Mouse (Mus musculus): Measurements from ENCODE around the gene Ankrd35.
A peak's percentile ranks its signal among the peaks of the same experiment; 100 is the strongest.
"Not testable (repeated sequence)": the region's sequence is repeated elsewhere in the genome, so short reads cannot be mapped to it uniquely, and the experiment has no call there.

Gene Ankrd35

DNA sequence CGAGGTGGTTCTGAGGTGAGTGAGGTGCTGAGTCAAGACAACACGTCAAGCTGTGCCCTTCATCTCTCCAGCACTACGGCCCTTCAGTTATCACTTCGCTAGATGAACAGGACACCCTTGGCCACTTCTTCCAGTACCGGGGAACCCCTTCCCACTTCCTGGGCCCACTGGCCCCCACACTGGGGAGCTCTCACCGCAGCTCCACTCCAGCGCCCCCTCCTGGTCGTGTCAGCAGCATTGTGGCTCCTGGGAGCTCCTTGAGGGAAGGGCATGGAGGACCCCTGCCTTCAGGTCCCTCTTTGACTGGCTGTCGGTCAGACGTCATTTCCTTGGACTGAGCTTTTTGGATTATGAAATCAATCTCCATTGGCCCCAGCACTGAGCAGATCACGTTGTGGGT is 34.8 kb downstream of the Ankrd35 start:
- no peak for DNase-seq (ENCODE audit: low spot score in 2 of 2)

DNA sequence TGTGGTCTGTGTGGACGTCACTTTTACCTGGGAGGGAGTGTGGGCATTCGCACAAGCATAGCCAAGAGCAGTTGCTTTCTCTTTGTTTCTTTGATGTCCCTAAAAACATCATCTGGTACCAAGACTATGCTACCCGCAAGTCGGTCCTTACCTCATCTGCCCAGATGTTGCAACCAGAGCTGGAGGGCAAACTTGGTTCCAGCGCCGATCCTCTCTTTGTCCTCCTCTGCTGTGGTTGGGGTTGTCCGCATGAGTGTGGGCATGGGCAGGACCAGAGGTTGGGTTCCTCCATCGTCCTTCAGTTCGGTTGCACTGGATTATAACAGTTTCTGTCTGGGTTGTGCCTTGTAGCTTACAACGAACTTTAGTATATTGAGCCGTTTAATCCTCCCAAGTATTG is 36.3 kb downstream of the Ankrd35 start:
- DNase-seq (ENCODE audit: low spot score in 2 of 2), result no peak

DNA sequence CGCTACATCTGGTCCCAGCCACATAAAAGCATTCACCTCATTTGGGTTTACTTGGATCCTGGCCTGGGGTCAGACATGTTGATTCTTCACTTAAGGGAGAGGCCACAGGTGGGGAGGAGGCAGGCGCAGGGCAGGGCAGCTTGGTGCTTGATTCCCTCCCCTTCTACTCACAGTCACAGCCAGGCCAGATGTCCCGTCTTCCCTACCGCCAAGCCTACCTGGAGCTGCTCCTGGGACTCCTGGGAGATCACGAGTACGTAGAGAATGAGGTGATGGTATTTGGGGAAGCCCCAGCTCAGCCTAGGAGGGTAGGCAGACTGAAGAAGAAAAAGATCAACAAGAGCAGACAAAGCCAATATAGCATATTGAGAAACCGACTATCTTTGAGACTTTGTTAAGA is 37.1 kb downstream of the Ankrd35 start:
- no peak for DNase-seq (ENCODE audit: low spot score in 2 of 2)

DNA sequence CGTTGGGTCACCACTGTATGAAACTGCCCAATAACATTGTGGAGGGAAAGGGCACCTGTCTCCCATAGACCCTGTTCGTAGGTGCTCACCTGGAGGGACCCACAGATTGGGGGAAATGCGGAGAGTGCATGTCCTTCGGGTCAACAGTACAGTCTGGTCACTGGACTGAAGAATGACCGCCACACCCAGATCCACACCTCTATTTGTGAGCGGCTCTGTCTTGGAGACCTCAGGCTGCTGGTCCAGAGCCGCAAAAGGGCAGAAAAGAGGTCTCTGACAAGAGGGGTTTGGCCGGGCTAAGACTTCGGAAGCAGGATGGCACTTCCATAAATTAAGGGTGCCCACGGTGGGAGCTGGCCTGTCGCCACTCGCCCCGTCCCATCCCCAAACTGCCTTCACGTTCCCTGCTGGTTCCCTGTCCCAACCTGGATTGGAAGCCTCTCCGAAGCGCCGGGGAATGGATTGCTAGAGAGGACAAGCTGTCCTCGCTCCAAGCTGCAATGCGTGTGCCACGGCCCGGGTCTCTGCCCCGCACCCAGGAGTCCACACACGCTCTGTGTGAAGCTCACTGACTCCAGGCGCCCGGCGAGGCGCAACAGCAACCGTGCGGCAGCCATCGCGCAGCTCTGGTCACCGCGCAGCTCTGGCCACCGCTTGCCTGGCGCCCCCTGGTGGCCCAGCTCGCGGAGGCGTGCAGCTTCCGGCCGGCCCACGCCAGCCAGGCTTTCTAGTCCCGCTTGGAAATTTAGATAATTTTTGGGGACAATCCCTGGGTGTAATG is 38.2 kb downstream of the Ankrd35 start, which contains the start of gene Nudt17:
Nudt17 (minus strand) TSS at position 660 of the 781 bp plus-strand sequence.
- peak; percentile 78 to 85 for DNase-seq (ENCODE audit: low spot score in 2 of 2)

DNA sequence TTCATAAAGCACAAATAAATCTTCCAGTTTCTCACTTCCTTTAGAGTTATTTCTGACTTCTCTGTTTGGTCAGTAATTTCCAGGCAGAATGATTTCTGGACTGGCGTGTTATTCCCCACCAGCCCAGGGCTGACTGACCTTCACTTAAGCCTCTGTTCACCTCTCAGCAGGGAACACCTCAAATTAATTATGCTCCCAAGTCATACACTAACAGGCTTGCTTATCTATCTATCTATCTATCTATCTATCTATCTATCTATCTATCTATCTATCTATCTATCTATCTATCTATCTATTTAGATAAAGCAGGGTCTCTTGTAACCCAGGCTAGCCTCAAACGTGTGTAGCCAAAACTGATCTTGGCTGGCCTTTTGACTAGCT is 38.7 kb downstream of the Ankrd35 start:
- DNase-seq (ENCODE audit: low spot score in 2 of 2), result no peak

DNA sequence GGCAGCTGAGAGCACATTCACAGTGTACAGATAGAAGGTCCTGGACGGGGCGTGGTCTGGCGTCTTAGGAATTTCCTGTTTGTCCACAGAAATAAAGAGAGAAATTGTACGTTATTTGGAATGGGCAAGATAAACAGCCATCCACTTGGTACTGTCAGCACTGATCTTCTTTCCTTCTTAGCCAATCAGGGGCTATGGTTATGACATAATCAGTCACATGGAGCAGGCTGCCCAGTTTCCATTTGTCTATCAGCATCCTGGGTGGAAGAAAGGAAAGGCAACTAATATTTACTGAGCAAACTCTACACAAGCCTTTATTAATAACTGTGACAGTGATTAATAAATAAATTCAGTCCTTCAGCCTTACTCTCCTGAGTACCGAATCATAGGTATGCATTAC is 44.4 kb downstream of the Ankrd35 start:
- no peak for DNase-seq (ENCODE audit: low spot score in 2 of 2)

DNA sequence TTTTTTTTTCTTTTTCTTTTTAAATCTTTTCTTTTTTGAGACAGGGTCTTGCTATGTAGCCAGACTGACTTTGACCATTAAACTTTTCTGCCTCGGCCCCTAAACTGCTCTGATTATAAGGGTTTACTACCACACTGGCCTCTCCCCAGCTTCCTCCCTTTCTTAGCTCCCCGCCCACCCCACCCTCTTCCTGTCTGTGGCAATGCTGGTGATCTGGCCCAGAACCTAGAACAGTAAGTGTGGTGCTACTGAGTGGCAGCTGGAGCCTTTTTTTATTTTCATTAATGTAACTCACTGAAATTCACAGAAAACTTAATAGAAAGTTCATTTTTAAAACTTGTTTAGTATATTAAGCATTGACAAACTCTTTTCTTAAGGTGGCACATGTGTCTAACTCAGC is 45.9 kb downstream of the Ankrd35 start:
- DNase-seq (ENCODE audit: low spot score in 2 of 2), result no peak

DNA sequence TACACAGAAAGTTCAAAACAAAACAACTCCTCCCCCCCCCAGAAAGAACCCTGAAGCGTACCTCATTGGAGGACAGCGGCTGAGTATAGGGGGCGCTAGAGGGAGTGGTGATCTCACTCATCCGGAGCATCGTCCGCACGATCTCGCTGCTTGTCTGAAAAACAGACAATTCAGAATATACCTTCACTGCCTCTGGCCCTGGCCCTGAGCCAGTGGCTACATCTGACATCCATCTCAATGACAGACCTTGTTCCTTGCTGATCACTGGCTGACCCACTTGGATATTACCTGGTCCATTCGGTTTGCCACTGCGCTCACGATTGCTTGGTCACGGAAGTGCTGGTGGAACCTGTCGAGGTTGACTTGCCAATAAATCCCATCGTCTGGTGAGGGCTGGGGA is 49.2 kb downstream of the Ankrd35 start:
- DNase-seq (ENCODE audit: low spot score in 2 of 2), result peak in 1 of 2 experiments; percentile 61

DNA sequence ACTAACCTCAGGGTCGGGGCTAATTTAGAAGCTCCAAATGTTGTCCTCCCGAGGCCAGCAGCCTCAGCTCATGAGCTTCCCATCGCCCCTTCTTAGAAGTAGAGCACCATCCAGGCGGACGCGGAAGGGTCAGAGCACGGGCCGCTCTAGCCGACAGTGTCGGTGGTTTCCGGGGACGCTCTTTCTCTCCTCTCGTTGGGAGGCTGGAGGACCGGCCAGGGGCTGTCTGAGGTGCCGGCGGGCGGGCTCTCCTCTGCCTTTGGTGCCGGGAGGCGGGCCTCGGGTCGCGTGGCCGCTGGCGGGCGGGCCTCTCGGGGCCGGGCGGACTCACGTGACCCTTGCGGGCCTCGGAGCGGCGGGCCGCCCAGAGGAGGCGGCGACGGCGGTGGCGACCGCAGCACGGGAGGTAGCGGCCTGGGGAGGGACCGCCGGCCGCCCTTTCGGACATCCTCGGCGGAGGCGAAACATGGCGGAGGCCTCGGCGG is 57.5 kb downstream of the Ankrd35 start, which contains the start of the genes Polr3c and Rnf115:
Polr3c (minus strand) TSS at position 286 of the 485 bp plus-strand sequence.
Rnf115 (plus strand) TSS at position 322 of the 485 bp plus-strand sequence.
- DNase-seq (ENCODE audit: low spot score in 2 of 2), result peak; percentile 96

DNA sequence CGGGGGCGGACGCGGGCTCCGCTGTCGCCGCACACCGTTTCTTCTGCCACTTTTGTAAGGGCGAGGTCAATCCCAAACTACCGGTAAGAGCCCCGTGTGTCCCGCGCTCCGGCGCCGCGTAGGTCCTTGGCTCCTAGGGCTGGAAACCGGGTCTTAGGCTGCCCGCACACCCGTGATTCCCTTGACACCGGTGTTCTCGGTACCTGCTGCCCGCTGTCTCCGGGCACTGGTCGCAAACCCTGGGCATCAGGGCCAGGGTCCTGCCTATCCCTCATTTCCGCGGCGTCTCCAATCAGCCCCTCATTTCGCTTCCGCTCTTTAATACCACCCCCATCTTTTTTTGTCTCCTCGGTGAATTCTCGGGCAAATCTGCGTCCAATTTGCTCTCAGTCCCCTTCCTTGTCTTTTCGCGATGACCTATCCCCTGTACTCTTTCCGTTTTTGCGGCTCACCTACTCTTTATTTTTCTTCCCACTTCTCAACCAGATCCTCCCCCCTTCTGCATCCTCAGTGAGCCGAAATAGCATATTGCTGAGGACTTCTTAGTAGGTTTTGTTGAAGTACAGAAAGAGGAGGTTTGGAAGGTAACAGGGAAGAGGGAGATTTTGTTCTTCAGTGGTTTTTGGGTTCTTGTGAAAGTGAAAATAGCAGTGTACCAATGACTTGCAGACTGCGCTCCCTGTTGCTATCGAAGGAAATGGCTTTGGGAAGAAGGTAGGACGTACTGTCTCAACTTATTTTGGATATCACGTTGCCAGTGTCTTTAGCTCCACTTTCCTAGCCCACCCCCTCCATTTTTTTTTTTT is 58.1 kb downstream of the Ankrd35 start:
- DNase-seq (ENCODE audit: low spot score in 2 of 2), result no peak

DNA sequence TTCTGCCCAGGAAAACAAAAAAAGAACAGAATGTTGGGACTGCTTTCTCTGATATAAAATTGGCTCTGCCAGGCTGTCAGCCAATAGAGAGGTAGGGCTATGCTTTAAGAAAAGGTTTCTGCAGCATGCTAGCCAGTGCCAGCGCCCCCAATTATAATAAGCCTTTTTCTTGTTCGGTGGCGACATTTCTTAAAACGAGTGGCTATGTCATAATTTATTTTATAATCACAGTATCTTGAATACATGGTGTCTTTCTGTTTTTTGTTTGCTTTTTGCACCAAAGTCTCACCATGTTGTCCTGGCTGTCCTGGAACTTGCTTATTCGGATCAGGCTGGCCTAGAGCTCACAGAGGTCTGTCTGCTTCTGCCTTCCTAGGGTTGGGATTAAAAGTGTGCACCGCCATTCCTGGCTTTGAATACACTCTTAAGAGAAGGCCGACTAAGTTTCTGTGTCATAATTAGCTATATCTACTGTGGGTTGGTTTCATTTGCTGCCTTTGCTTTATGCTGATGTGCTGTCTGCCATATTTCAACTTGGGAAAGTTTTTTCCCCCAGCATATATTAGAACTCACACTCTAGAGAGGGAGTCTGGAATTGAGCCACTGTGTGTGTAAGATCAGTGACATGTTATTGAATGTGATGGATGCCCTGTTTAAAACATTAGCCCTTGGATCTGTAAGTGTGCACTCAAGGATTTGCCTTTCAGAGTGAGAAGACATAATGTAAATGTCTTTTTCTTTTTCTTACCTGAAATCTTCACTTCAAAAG is 58.9 kb downstream of the Ankrd35 start:
- no peak for DNase-seq (ENCODE audit: low spot score in 2 of 2)

DNA sequence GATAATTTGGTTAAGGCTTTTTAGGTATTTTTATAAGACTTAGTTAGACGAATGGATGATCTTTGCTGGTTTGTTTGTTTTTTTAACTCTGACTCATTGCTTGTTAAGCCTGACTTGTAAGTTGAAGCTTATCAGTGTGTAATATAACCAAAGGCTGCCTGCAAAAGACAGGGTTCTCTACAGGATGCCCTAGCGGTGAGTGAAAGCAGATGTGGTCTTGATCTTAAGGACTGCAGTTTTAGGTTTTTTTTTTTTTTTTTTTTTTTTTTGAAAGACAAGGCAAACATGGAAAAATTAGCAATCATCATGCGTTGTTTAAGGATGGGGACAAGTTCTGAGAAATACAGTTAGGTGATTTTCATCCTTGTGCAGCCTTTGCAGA is 59.5 kb downstream of the Ankrd35 start:
- no peak for DNase-seq (ENCODE audit: low spot score in 2 of 2)

DNA sequence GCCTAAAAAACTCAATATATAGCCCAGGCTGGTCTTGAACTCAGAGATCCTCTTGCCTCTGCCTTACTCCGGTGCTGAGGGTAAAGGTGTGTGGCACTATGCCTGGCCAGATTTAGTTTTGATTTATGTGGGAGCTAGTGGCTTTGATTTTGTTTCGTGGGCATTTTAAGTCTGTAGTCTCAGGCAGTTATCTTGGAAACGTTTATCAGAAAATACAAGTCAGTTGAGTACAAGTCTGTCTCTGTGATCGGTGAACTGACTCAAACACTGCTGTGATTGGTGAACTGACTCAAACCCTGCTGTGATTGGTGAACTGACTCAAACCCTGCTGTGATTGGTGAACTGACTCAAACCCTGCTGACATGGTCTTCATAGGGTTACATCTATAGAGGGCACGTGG is 60.9 kb downstream of the Ankrd35 start:
- DNase-seq (ENCODE audit: low spot score in 2 of 2), result no peak

DNA sequence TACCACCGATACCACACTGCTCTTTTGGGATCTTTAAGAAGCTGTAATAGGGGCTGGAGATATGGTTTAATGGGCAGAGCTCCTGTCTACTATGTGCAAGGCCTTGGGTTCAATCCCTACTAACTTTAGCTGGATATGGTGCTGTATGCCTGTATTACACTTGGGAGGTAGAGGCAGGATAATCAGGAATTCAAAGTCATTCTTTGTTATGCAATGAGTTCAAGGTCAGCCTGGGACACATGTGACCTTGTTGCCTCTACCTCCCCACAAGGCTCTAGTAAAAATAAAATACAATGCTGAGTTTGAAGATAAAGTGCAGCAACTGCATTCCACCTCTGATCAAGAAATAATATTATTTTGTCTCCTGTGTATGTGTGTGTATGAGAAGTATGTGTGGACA is 64.1 kb downstream of the Ankrd35 start:
- no peak for DNase-seq (ENCODE audit: low spot score in 2 of 2)

DNA sequence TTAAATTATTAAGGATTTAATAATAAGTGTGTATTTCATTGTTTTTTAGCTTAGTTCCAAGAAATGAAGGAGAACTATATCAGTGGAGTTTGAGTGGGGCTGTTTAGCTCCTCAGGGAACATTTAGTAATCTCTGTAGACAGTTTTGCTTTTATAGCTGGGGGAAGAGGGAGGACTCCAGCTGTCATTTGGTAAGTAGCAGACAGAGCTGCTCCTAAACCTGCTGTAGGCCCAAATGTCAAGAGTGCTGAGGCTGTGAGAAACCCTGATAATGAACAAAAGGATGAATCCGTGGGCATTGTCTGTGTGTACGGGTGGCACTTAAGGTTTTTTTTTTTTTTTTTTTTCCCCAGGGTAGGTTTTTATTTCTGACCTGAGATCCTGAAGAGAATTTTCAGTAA is 65.3 kb downstream of the Ankrd35 start:
- no peak for DNase-seq (ENCODE audit: low spot score in 2 of 2)

DNA sequence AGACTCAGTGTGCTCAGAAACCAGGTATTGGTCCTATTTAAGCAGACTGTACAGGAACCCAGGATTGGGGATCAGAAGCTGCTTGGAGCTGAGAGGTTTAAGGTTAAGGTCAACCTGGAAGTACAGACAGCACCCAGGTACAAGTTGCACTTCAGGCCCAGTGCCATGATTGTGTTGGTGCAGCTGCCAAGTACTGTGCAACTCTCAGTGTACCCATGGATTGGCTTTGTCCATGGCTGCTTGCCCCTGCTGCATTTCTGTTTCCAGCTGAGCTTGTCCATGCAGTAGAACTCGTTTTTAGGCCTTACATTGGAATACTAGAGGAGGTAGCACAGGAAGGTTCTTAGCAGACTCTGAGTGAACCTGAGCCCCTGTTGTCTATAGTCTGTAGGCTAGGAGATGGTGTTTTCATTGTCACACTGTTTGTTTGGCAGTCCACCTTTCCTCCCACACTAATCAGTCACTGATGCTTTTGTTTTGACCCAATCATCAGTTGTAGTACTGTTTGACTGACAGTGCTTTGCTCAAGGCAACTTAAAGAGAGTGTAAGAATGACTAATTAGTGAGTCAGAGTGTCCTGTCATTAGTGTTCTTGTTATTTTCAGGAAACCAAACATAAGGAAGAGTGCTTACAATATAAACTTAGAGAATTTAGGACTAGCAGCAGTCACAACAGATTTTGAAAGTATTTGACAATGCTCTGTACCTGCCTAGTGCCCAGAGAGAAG is 67.2 kb downstream of the Ankrd35 start:
- DNase-seq (ENCODE audit: low spot score in 2 of 2), result no peak

DNA sequence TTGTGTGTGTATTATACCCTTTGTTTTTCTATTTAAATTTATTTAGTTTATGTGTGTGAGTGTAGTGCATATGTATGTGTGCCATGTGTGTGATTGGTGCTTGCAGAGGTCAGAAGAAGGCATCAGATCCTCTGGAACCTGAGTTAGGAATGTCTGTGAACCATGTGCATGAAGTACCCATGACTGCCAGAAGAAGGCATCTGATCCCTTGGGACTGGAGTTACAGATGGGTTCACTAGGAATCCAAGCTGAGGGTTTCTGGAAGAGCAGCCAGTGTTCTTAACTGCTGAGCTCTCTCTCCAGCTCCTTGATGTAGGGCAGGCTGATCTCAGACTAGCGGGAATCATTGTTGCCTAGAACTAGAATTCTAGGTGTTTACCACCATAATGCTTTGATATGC is 68.1 kb downstream of the Ankrd35 start:
- no peak for DNase-seq (ENCODE audit: low spot score in 2 of 2)

DNA sequence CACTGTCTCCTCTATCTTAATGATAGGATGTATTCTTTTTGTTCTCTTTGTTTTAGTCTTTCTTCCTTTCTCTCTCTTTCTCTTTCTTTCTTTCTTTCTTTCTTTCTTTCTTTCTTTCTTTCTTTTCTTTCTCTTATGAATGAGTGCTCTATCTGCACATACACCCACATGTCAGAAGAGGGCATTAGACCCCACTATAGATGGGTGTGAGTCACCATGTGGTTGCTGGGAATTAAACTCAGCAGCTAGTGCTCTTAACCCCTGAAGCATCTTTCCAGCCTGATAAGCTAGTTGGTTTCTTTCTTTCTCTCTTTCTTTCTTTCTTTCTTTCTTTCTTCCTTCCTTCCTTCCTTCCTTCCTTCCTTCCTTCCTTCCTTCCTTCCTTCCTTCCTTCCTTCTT is 70.3 kb downstream of the Ankrd35 start:
- DNase-seq (ENCODE audit: low spot score in 2 of 2), result not testable (repeated sequence)
